Mouse (Mus musculus): ENCODE results near the gene Slco2a1. TPM values are rescaled to one million over a fixed set of nuclear protein-coding genes. Genes with fewer than 3 reads are reported as not detected.

Gene Slco2a1
- polyA plus RNA-seq, 1 experiment from 2014 or later, result 12.1 TPM

DNA sequence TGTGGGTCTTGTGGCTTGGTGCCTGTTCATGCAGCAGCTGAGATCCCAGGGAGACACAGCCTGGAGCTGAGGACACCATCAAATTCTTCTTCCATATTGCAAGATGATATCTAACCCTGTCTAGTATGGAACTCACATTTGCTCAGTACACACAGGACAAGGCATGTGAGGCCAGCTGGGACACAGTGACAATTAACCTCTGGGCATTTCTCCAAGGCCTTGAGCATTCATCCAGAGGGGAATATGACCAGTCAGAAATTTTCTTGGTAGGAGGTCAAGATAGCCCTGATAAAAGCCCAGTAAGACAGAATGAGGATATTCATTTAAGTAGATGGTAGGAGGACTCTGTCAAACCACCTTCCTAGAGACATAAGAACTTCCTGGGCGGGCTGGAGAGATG lies 56.9 kb downstream of the Slco2a1 start:
- H3K9ac ChIP-seq, result no peak overlapping the region
- H3K36me3 ChIP-seq, result no peaks in the 10 kb centered on the region
- H3K4me3 ChIP-seq (replicated peaks), result no peak overlapping the region
- no peak overlapping the region for H3K4me2 ChIP-seq
- H3K4me1 ChIP-seq, result no peaks in the 10 kb centered on the region
- WGBS, result 83% methylated on average over 1 of the region's 1 CpGs
- H3K27ac ChIP-seq, result no peak overlapping the region
- no peaks in the 10 kb centered on the region for H3K27me3 ChIP-seq (replicated peaks)
- H3K9me3 ChIP-seq, result no peaks in the 10 kb centered on the region
- ATAC-seq (ENCODE audit: insufficient read depth, low FRiP score, low read depth), result no peak

DNA sequence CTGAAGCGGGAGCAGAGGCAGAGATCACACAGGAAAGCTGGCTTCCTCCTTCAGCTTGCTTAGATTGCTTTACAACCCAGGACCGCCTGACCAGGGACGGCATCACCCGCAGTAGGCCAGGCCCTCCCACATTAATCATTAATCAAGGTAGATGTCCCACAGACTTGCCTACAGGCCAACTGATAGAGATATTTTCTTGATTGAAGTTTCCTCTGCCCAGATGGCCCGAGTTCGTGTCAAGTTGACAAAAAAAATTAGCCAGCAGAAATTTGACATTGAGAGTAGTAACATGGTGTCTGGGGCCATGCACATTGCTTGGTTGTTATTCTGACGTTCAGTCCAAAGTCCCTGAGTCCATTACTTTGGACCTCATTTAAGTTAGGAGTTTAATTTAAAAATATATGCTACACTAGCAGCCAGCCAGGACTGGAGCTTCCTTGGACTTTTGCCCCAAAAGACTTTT lies 60.6 kb downstream of the Slco2a1 start:
- no peak for ATAC-seq (ENCODE audit: insufficient read depth, low FRiP score, low read depth)
- Histone ChIP-seq H3K9me3 (no peaks in the 10 kb centered on the region), H3K4me1 (no peaks in the 10 kb centered on the region), H3K36me3 (no peaks in the 10 kb centered on the region), H3K4me2 (no peak overlapping the region), H3K27ac (no peak overlapping the region), H3K27me3 (replicated peaks) (no peaks in the 10 kb centered on the region), H3K4me3 (replicated peaks) (no peak overlapping the region), H3K9ac (no peak overlapping the region)
- WGBS, result 61% methylated on average over 7 of the region's 7 CpGs

DNA sequence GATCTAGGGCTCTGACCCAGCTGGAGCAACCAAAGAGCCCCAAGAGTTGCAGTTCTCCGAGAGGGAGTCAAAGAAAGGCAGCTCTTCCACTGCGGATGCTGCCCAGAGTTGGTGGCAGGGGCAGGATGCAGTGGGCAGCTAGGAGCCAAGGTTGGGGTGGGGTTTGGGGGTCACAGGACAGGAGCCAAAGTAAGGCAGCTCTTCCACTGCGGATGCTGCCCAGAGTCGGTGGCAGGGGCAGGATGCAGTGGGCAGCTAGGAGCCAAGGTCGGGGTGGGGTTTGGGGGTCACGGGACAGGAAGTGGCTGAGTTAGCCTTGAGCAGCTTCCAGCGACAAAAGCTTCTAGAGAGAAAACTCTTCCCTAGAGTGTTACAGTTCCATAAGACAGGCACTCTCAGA lies 65.3 kb downstream of the Slco2a1 start:
- H3K27me3 ChIP-seq (replicated peaks), result no peaks in the 10 kb centered on the region
- H3K4me3 ChIP-seq (replicated peaks), result no peak overlapping the region
- 64% methylated on average over 7 of the region's 7 CpGs for WGBS
- 0 out of 2 replicates have a peak, but pooled peaks cover 4% of the 10 kb centered on the region for H3K4me1 ChIP-seq
- no peak for ATAC-seq (ENCODE audit: insufficient read depth, low FRiP score, low read depth)
- H3K9ac ChIP-seq, result no peak overlapping the region
- no peak overlapping the region for H3K27ac ChIP-seq
- no peaks in the 10 kb centered on the region for H3K36me3 ChIP-seq
- H3K9me3 ChIP-seq, result no peaks in the 10 kb centered on the region
- no peak overlapping the region for H3K4me2 ChIP-seq

DNA sequence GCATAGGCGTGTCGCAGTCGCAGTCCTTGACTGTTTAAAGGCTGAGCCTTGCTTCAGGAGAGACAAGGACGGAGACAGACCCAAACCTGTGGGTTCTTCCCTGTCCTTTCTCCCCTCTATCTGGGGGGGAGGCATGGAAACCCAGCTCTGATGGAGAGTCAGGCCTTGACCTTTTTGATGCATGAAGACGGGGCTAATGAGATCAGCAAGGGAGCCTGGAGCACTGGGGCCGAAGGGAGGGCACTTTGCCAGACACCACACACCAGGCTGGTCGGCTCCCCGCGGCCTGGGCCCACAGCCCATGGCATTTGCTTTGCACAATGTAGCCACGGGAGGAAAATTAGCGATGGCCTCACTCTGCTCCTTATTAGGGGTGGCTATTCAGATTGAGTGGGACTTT lies 66.5 kb downstream of the Slco2a1 start:
- 76% methylated on average over 11 of the region's 11 CpGs for WGBS
- Histone ChIP-seq H3K27ac (no peak overlapping the region), H3K36me3 (no peaks in the 10 kb centered on the region), H3K9ac (no peak overlapping the region), H3K4me3 (replicated peaks) (no peak overlapping the region), H3K9me3 (no peaks in the 10 kb centered on the region), H3K4me2 (no peak overlapping the region), H3K4me1 (0 out of 2 replicates have a peak, but pooled peaks cover 4% of the 10 kb centered on the region), H3K27me3 (replicated peaks) (no peaks in the 10 kb centered on the region)
- no peak for ATAC-seq (ENCODE audit: insufficient read depth, low FRiP score, low read depth)

DNA sequence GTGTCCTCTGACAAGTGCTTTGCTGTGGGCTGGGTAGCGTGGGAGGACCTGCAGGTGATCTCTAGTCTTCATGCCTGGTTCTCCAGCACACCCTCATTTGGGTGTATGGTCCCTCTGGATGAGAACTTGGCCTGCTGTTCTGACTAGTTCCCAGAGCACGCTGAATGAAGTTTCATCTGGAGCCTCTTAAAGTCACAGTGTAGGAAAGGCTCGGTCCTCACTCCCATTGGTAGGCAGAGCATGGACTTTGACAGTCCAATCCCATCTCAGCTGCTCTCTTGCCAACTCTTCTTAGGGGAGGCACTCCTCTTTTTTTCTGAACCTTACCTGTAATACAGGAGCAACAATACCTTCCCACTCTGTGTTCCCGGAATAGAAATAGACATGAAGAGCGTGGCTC lies 67.7 kb downstream of the Slco2a1 start:
- no peaks in the 10 kb centered on the region for H3K9me3 ChIP-seq
- ATAC-seq (ENCODE audit: insufficient read depth, low FRiP score, low read depth), result peak; percentile 5; the same call in 1 of the 2 replicates
- no peaks in the 10 kb centered on the region for H3K36me3 ChIP-seq
- WGBS, result 89% methylated on average over 5 of the region's 5 CpGs
- H3K27me3 ChIP-seq (replicated peaks), result no peaks in the 10 kb centered on the region
- H3K9ac ChIP-seq, result no peak overlapping the region
- 0 out of 2 replicates have a peak, but pooled peaks cover 4% of the 10 kb centered on the region for H3K4me1 ChIP-seq
- H3K4me2 ChIP-seq, result no peak overlapping the region
- no peak overlapping the region for H3K4me3 ChIP-seq (replicated peaks)
- no peak overlapping the region for H3K27ac ChIP-seq

DNA sequence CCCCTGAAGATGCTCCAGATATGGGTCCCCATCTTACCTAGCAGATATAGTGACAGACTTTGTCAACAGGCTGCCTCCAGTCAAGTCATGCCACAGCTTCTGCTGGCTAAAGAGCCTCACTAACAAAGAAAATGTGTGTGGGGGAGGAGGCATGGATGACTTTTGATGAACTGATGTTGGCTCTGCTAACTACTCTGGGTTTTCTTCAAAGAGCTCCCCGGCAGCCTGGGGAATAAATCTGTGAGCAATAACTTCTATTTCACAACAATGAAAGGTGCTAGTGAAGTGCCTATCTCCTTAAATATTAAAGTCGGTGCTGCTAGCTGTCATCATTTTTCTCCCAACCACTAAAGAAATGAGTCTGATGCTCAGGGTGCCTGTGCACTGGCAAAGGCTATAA lies 72.0 kb downstream of the Slco2a1 start:
- Histone ChIP-seq H3K9ac (no peak overlapping the region), H3K36me3 (no peaks in the 10 kb centered on the region), H3K4me3 (replicated peaks) (no peak overlapping the region), H3K4me1 (no peaks in the 10 kb centered on the region), H3K27me3 (replicated peaks) (no peaks in the 10 kb centered on the region), H3K27ac (no peak overlapping the region), H3K9me3 (no peaks in the 10 kb centered on the region), H3K4me2 (no peak overlapping the region)
- ATAC-seq (ENCODE audit: insufficient read depth, low FRiP score, low read depth), result no peak
- 58% methylated on average over 2 of the region's 2 CpGs for WGBS

DNA sequence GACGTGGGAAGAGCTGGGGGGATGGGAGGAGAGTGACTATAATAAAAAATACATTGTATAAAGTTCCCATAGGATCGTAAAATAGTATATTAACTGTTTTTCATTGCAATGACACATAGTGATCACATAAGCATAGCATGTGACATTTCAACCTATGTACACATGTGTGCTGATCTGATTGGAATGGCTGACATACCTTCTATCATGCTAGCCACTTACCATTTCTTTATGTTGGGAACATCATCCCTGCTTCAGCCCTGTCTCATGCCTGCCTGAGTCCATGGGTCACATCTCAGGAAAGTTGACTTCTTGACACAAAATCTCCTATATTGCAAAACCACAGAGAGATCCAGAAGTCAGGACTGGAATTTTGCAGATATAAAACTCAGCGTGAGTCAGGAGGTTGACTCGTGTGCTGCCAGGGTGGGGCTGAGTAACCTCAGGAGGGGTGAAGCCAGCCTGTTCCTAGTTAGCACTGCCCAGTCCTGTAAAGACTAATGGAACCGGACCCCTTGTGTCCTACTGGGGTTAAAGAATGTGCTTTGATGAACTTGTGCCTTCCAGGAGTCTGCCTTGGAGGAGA lies 73.0 kb downstream of the Slco2a1 start:
- Histone ChIP-seq H3K9ac (no peak overlapping the region), H3K36me3 (no peaks in the 10 kb centered on the region), H3K27me3 (replicated peaks) (no peaks in the 10 kb centered on the region), H3K4me1 (no peaks in the 10 kb centered on the region), H3K9me3 (no peaks in the 10 kb centered on the region), H3K4me2 (no peak overlapping the region), H3K4me3 (replicated peaks) (no peak overlapping the region), H3K27ac (no peak overlapping the region)
- ATAC-seq (ENCODE audit: insufficient read depth, low FRiP score, low read depth), result 0 out of 2 replicates have a peak, but pooled peaks have one; percentile 20
- WGBS, result 60% methylated on average over 5 of the region's 5 CpGs

DNA sequence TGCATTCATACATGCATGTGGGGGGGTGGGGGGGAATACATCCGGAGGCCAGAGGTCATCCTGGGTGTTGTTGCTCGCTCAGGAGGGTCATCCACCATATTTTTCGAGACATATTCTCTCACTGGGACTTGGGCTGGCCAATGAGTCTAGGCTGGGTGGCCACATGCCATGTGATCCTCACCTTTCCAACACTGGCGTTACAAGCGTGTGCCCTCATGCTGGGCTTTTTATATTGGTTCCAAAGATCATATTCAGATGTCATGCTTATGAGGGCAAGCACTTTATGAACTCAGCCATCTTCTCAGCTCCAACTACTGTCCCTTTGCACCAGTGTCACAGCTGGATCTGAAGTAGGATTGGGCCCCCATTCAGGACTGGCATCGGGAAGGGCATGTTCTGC lies 75.1 kb downstream of the Slco2a1 start:
- WGBS, result 95% methylated on average over 6 of the region's 6 CpGs
- H3K9me3 ChIP-seq, result no peaks in the 10 kb centered on the region
- no peaks in the 10 kb centered on the region for H3K27me3 ChIP-seq (replicated peaks)
- H3K9ac ChIP-seq, result no peak overlapping the region
- no peak overlapping the region for H3K27ac ChIP-seq
- H3K36me3 ChIP-seq, result no peaks in the 10 kb centered on the region
- no peak overlapping the region for H3K4me3 ChIP-seq (replicated peaks)
- H3K4me1 ChIP-seq, result no peaks in the 10 kb centered on the region
- ATAC-seq (ENCODE audit: insufficient read depth, low FRiP score, low read depth), result no peak
- H3K4me2 ChIP-seq, result no peak overlapping the region

DNA sequence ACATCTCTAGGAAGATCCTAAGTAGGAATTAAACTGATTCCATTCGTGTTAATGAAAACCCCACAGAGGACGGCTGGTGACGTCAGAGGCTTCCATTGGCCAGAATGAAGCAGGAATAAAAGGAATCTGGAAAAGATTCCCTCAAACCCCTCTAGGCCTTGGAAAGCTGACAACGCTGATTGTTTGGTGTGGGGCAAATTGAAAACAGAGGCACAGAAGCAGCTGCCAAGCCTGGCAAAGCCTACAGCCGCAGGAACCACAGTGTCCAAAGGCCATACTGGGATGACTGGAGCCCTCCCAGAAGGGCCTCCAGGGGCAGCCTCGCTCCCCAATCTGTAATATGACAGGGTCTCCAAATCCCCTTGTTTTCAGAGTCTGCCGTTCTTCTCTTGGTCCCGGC lies 78.3 kb downstream of the Slco2a1 start:
- no peak overlapping the region for H3K4me2 ChIP-seq
- no peaks in the 10 kb centered on the region for H3K9me3 ChIP-seq
- ATAC-seq (ENCODE audit: insufficient read depth, low FRiP score, low read depth), result no peak
- H3K9ac ChIP-seq, result no peak overlapping the region
- H3K4me3 ChIP-seq (replicated peaks), result no peak overlapping the region
- no peaks in the 10 kb centered on the region for H3K36me3 ChIP-seq
- no peak overlapping the region for H3K27ac ChIP-seq
- 84% methylated on average over 8 of the region's 8 CpGs for WGBS
- no peaks in the 10 kb centered on the region for H3K4me1 ChIP-seq
- H3K27me3 ChIP-seq (replicated peaks), result no peaks in the 10 kb centered on the region

DNA sequence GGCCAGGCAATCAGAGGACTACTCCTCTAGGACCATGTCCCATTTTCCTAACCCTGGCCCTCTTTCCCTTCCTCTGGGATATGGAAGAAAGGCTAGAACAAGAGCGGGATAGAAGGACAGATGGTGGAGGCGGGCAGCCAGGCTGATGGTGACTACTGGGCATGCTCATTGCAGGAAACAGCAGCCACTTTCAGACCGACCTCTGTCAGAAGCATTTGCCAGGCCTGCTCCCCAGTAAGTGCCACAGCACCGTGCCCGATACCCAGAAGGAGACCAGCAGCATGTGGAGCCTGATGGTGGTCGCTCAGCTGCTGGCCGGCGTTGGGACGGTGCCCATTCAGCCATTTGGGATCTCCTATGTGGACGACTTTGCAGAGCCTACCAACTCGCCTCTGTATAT lies 79.1 kb downstream of the Slco2a1 start:
- Histone ChIP-seq H3K9ac (no peak overlapping the region), H3K36me3 (no peaks in the 10 kb centered on the region), H3K27ac (no peak overlapping the region), H3K4me3 (replicated peaks) (no peak overlapping the region), H3K4me1 (no peaks in the 10 kb centered on the region), H3K4me2 (no peak overlapping the region), H3K27me3 (replicated peaks) (no peaks in the 10 kb centered on the region), H3K9me3 (no peaks in the 10 kb centered on the region)
- ATAC-seq (ENCODE audit: insufficient read depth, low FRiP score, low read depth), result no peak
- 92% methylated on average over 11 of the region's 11 CpGs for WGBS

DNA sequence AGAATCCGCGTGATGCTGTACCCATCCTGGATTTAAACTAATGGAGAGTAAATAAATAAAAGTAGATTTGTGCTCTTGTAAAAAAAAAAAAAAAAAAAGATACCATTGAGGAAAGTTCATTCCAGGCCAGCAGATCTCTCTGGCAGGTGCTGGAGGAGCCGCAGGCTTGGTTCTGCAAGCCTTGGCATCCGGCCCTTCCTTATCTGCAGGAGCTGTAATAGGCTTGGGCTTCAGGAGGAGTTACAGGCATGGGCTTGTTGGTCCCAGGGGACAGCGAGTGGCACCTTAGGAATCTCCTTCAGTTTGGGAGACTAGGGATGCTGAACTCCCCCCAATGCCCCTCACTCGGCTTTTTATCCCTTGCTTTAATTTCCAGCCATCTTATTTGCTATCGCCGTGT lies 80.3 kb downstream of the Slco2a1 start:
- 89% methylated on average over 8 of the region's 8 CpGs for WGBS
- Histone ChIP-seq H3K9me3 (no peaks in the 10 kb centered on the region), H3K4me1 (no peaks in the 10 kb centered on the region), H3K27me3 (replicated peaks) (no peaks in the 10 kb centered on the region), H3K9ac (no peak overlapping the region), H3K4me2 (no peak overlapping the region), H3K4me3 (replicated peaks) (no peak overlapping the region), H3K36me3 (no peaks in the 10 kb centered on the region), H3K27ac (no peak overlapping the region)
- no peak for ATAC-seq (ENCODE audit: insufficient read depth, low FRiP score, low read depth)

DNA sequence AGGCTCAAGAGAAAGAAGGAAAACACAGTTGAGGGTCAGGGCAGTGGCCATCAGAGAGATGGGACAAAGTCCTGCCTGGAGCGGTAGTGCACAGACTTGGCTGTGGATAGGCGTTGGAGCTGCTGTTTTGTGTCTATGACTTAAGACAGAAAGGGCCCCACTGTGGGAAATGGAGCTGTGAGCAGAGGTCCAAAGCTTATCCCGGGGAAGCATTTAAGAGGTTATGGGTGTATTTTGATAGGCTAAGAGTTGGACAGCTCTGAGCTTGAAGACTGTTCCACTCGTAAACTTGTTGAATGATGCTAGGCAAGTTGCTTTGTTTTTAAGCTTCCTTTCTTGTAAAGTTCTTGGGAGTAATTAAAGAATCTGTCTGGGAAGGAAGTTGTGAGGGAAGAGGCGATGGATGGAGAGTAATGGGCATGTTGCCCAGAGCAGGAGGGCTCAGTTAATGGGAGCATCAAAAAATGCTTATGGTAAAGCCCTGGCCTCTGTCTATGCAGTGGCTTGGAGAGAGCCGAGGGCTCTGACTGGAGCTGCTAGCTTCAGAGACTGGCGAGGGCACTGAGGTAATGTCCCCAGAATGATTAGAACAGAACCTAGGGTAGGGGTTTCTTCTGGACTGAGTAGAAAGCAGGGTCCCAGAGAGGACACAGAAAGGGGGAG lies 83.2 kb downstream of the Slco2a1 start:
- Histone ChIP-seq H3K9ac (no peak overlapping the region), H3K27ac (no peak overlapping the region), H3K4me2 (no peak overlapping the region), H3K4me1 (no peaks in the 10 kb centered on the region), H3K4me3 (replicated peaks) (no peak overlapping the region), H3K27me3 (replicated peaks) (no peaks in the 10 kb centered on the region), H3K36me3 (no peaks in the 10 kb centered on the region), H3K9me3 (no peaks in the 10 kb centered on the region)
- no peak for ATAC-seq (ENCODE audit: insufficient read depth, low FRiP score, low read depth)
- 61% methylated on average over 7 of the region's 7 CpGs for WGBS

Data from stomach, embryonic 15.5 days (tissue).